ENCODE assay signal across 8 mouse cellular contexts in genomic region chr10:83107921-83108738, GRCm38 (mm10).
DNase-seq lines count a peak whose midpoint lies in the region; ATAC-seq and TF ChIP-seq lines count a peak whose summit lies in the region.

No protein-coding gene starts in this region.

- no peak overlapping the region for H3K4me3 ChIP-seq in forebrain, embryonic 13.5 days
- H3K4me3 ChIP-seq in midbrain, postnatal 0 days (ENCODE audit: low read depth, low read length), result no peak overlapping the region

- peak overlapping the region; percentile 5; the same call in 1 of the 2 replicates for H3K4me2 ChIP-seq in forebrain, embryonic 13.5 days
- no peak overlapping the region for H3K4me2 ChIP-seq in midbrain, postnatal 0 days (ENCODE audit: low read depth, low read length, poor library complexity, severe bottlenecking)

- TF ChIP-seq CTCF in midbrain, postnatal 0 days (IDR thresholded peaks at IDR 0.05), result no peak

- peak; percentile 36 for DNase-seq in adrenal gland, postnatal 14 days
- no peak for DNase-seq in adrenal gland, adult 18-20 months (ENCODE audit: low spot score in 2 of 2)
- peak; percentile 25 to 50 for DNase-seq in left cerebral cortex, postnatal 25 days (ENCODE audit: low spot score in 2 of 2)
- DNase-seq in left cerebral cortex, adult 18-20 months (ENCODE audit: low spot score in 2 of 2), result no peak
- peak; percentile 64 for DNase-seq in midbrain, postnatal 0 days (ENCODE audit: low spot score)
- no peak for DNase-seq in thymus, postnatal 36 days
- no peak for DNase-seq in retina, postnatal 1 day

- peak overlapping the region; percentile 12; the same call in 1 of the 2 replicates for H3K9ac ChIP-seq in forebrain, embryonic 13.5 days
- H3K9ac ChIP-seq in midbrain, postnatal 0 days (replicated peaks; ENCODE audit: low read length, poor library complexity, severe bottlenecking), result no peak overlapping the region

- no peaks in the 10 kb centered on the region for H3K36me3 ChIP-seq in forebrain, embryonic 13.5 days (ENCODE audit: poor library complexity, severe bottlenecking)
- no peaks in the 10 kb centered on the region for H3K36me3 ChIP-seq in midbrain, postnatal 0 days (ENCODE audit: insufficient read depth, low read length)

- H3K27me3 ChIP-seq in forebrain, embryonic 13.5 days, result no peaks in the 10 kb centered on the region
- no peaks in the 10 kb centered on the region for H3K27me3 ChIP-seq in midbrain, postnatal 0 days (ENCODE audit: insufficient read depth, low read length)

- peak overlapping the region; percentile 70 for H3K27ac ChIP-seq in forebrain, embryonic 13.5 days
- peak overlapping the region; percentile 38 for H3K27ac ChIP-seq in midbrain, postnatal 0 days (ENCODE audit: low read depth, low read length)

- H3K9me3 ChIP-seq in forebrain, embryonic 13.5 days (replicated peaks), result no peaks in the 10 kb centered on the region
- H3K9me3 ChIP-seq in midbrain, postnatal 0 days (ENCODE audit: low read length), result no peaks in the 10 kb centered on the region

- 22% methylated on average over 21 of the region's 21 CpGs for WGBS in forebrain, embryonic 13.5 days
- 44% methylated on average over 21 of the region's 21 CpGs for WGBS in midbrain, postnatal 0 days

- no peak for ATAC-seq in forebrain, embryonic 13.5 days
- no peak for ATAC-seq in midbrain, postnatal 0 days (ENCODE audit: low FRiP score)

- intact Hi-C loops in left cerebral cortex, postnatal 25 days (cut with DNase I), result loop anchor here (2.0 kb wide), 2 partner anchors 75 to 121 kb away; no protein-coding TSS in a partner anchor

- H3K4me1 ChIP-seq in forebrain, embryonic 13.5 days, result peaks cover 80% of the 10 kb centered on the region
- peaks cover 29% of the 10 kb centered on the region; the same call in 1 of the 2 replicates for H3K4me1 ChIP-seq in midbrain, postnatal 0 days (ENCODE audit: insufficient read depth, low read length)

Comparison
In these comparisons a context has a peak if more than half of its experiments do, and no peak if none do; other contexts are left out.
1. DNase-seq: peak in adrenal gland, postnatal 14 days (single experiment), left cerebral cortex, postnatal 25 days (2 of 2) and midbrain, postnatal 0 days (single experiment); none in adrenal gland, adult 18-20 months (0 of 2), left cerebral cortex, adult 18-20 months (0 of 2), thymus, postnatal 36 days (0 of 2) and retina, postnatal 1 day (single experiment).